9 mouse cellular contexts compared by ENCODE assay signal in genomic region chr2:181415945-181416344, GRCm38 (mm10). TPM values are rescaled to one million over a fixed set of nuclear protein-coding genes. Genes with fewer than 3 reads are reported as not detected.
DNase-seq lines count a peak whose midpoint lies in the region; ATAC-seq lines count a peak whose summit lies in the region.
"Had no signal": no experiment of that assay in that cellular context is flagged by ENCODE, and none has a peak within 500 bp of the region (broad histone marks: within the 10 kb centered on the region; RNA-seq: fewer than 3 reads in every experiment).

No protein-coding gene starts in this region.

- H3K36me3 ChIP-seq in heart, embryonic 14.5 days (ENCODE audit: control insufficient read depth, insufficient read depth, low read length): peaks cover 8% of the 10 kb centered on the region; the same call in 1 of the 2 replicates
- H3K36me3 ChIP-seq: midbrain, embryonic 15.5 days had no signal

- DNase-seq in ovary, postnatal 36 days (ENCODE audit: low spot score): peak; percentile 49
- DNase-seq in ovary, postnatal 10 days (ENCODE audit: low spot score): no peak
- DNase-seq in brain, adult 2 months (ENCODE audit: low read depth, low spot score): peak; percentile 76
- DNase-seq in lung, postnatal 4 days: peak; percentile 13 to 36
- no peak for DNase-seq in spleen, postnatal 10 days (ENCODE audit: low spot score in 2 of 2)
- DNase-seq: embryo, embryonic 11 days had no signal

- H3K4me2 ChIP-seq in heart, embryonic 14.5 days (ENCODE audit: low read length): no peak overlapping the region
- H3K4me2 ChIP-seq: midbrain, embryonic 15.5 days had no signal

- H3K9ac ChIP-seq in heart, embryonic 14.5 days (ENCODE audit: low read length): no peak overlapping the region
- H3K9ac ChIP-seq: midbrain, embryonic 15.5 days had no signal

- H3K27me3 ChIP-seq in heart, embryonic 14.5 days (ENCODE audit: control insufficient read depth, insufficient read depth, low read length): no peaks in the 10 kb centered on the region
- H3K27me3 ChIP-seq: midbrain, embryonic 15.5 days had no signal

- peak overlapping the region; percentile 7 to 25; a peak in 1 of 4 replicates for H3K27ac ChIP-seq in heart, embryonic 14.5 days (replicated peaks in 1 of 2; ENCODE audit: control insufficient read depth in 1 of 2, insufficient read depth in 1 of 2, low read depth in 2 of 2, low read length in 2 of 2)
- H3K27ac ChIP-seq: midbrain, embryonic 15.5 days had no signal

- no peak for ATAC-seq in heart, embryonic 14.5 days (ENCODE audit: insufficient number of reproducible peaks, insufficient read depth, low FRiP score, low read depth)
- ATAC-seq in granulocyte monocyte progenitor cell, adult 5-6 weeks (replicated peaks; ENCODE audit: poor library complexity, severe bottlenecking): no peak
- ATAC-seq: midbrain, embryonic 15.5 days had no signal

- peaks cover 15 to 38% of the 10 kb centered on the region in 2 experiments for H3K4me1 ChIP-seq in heart, embryonic 14.5 days (ENCODE audit: control insufficient read depth in 2 of 2, insufficient read depth in 2 of 2, low read length in 2 of 2)

- no peaks in the 10 kb centered on the region for H3K9me3 ChIP-seq in heart, embryonic 14.5 days (ENCODE audit: control insufficient read depth, low read length)
- H3K9me3 ChIP-seq: midbrain, embryonic 15.5 days had no signal

- no peak overlapping the region for H3K4me3 ChIP-seq in heart, embryonic 14.5 days (ENCODE audit: control insufficient read depth in 1 of 2, insufficient read depth in 1 of 2, low read depth in 1 of 2, low read length in 2 of 2)
- H3K4me3 ChIP-seq: midbrain, embryonic 15.5 days had no signal

- 39% methylated on average over 3 of the region's 3 CpGs for WGBS in heart, embryonic 14.5 days

RNA-seq across cellular contexts. Expression of gene Lime1, which starts 36.1 kb away (rescaled TPM):
- 13.6 and 13.7 TPM in 2 replicates for polyA plus RNA-seq in heart, embryonic 14.5 days (2014; fragmentation: Nextera tagmentation; extraction: Ambion mirVana)
- 24.1 and 24.9 TPM in 2 replicates for total RNA-seq in granulocyte monocyte progenitor cell, adult 5-6 weeks (2014; fragmentation: Nextera tagmentation)
- total RNA-seq in granulocyte monocyte progenitor cell, adult 5-6 weeks (2017): 6.9 and 20.8 TPM in 2 replicates

RNA-seq across cellular contexts. Expression of gene Zbtb46, which starts 43.3 kb away (rescaled TPM):
- 8.8 and 10.6 TPM in 2 replicates for polyA plus RNA-seq in heart, embryonic 14.5 days (2014; fragmentation: Nextera tagmentation; extraction: Ambion mirVana)
- total RNA-seq in granulocyte monocyte progenitor cell, adult 5-6 weeks (2014; fragmentation: Nextera tagmentation): 1.1 TPM in 1 of 2 replicates, not detected in the other
- 0.13 and 0.15 TPM in 2 replicates for total RNA-seq in granulocyte monocyte progenitor cell, adult 5-6 weeks (2017)

RNA-seq across cellular contexts. Expression of gene Arfrp1, which starts 50.7 kb away (rescaled TPM):
- polyA plus RNA-seq in heart, embryonic 14.5 days (2014; fragmentation: Nextera tagmentation; extraction: Ambion mirVana): 42.8 and 46.9 TPM in 2 replicates
- total RNA-seq in granulocyte monocyte progenitor cell, adult 5-6 weeks (2014; fragmentation: Nextera tagmentation): 34.1 and 43.2 TPM in 2 replicates
- total RNA-seq in granulocyte monocyte progenitor cell, adult 5-6 weeks (2017): 38.6 and 39.2 TPM in 2 replicates

RNA-seq across cellular contexts. Expression of gene Zgpat, which starts 51.2 kb away (rescaled TPM):
- 26.3 and 26.5 TPM in 2 replicates for polyA plus RNA-seq in heart, embryonic 14.5 days (2014; fragmentation: Nextera tagmentation; extraction: Ambion mirVana)
- 12.8 and 18.3 TPM in 2 replicates for total RNA-seq in granulocyte monocyte progenitor cell, adult 5-6 weeks (2014; fragmentation: Nextera tagmentation)
- 29.8 and 35.7 TPM in 2 replicates for total RNA-seq in granulocyte monocyte progenitor cell, adult 5-6 weeks (2017)

Comparison
In these comparisons a context has a peak if more than half of its experiments do, and no peak if none do; other contexts are left out.
1. DNase-seq: peak in ovary, postnatal 36 days (single experiment), brain, adult 2 months (single experiment) and lung, postnatal 4 days (2 of 2); none in ovary, postnatal 10 days (single experiment) and spleen, postnatal 10 days (0 of 2).